Comparison of ENCODE assay signal across 26 mouse cellular contexts in genomic region chr2:61405261-61405660, GRCm38 (mm10).
DNase-seq lines count a peak whose midpoint lies in the region; ATAC-seq lines count a peak whose summit lies in the region.
"Had no signal": no experiment of that assay in that cellular context is flagged by ENCODE, and none has a peak within 500 bp of the region (broad histone marks: within the 10 kb centered on the region; RNA-seq: fewer than 3 reads in every experiment).

No protein-coding gene starts in this region.

- H3K4me3 ChIP-seq in kidney, embryonic 15.5 days (replicated peaks) = no peak overlapping the region
- no peak overlapping the region for H3K4me3 ChIP-seq in forebrain, embryonic 12.5 days (replicated peaks)
- H3K4me3 ChIP-seq: forebrain, embryonic 10.5 days; gastrocnemius, adult 2 months; heart, embryonic 12.5 days; heart, embryonic 15.5 days; hindbrain, embryonic 10.5 days; hindbrain, embryonic 13.5 days had no signal

- 0 out of 2 replicates have a peak, but pooled peaks have one; percentile 27 for ATAC-seq in kidney, embryonic 15.5 days (replicated peaks; ENCODE audit: low FRiP score)
- no peak for ATAC-seq in forebrain, embryonic 12.5 days (ENCODE audit: low FRiP score)
- ATAC-seq: forebrain, embryonic 14.5 days; forebrain, postnatal 0 days; hindbrain, embryonic 16.5 days; Patski had no signal

- no peak overlapping the region for H3K27ac ChIP-seq in kidney, embryonic 15.5 days
- no peak overlapping the region for H3K27ac ChIP-seq in forebrain, embryonic 12.5 days
- H3K27ac ChIP-seq: forebrain, embryonic 10.5 days; gastrocnemius, adult 2 months; heart, embryonic 15.5 days; hindbrain, embryonic 10.5 days; hindbrain, embryonic 13.5 days had no signal

- WGBS in kidney, embryonic 15.5 days = 32% methylated on average over 4 of the region's 4 CpGs
- 70% methylated on average over 4 of the region's 4 CpGs for WGBS in forebrain, embryonic 12.5 days

- H3K4me2 ChIP-seq in kidney, embryonic 15.5 days = no peak overlapping the region
- H3K4me2 ChIP-seq in forebrain, embryonic 12.5 days = no peak overlapping the region
- H3K4me2 ChIP-seq: heart, embryonic 12.5 days; heart, embryonic 15.5 days; hindbrain, embryonic 13.5 days had no signal

- H3K9me3 ChIP-seq in kidney, embryonic 15.5 days (replicated peaks) = no peaks in the 10 kb centered on the region
- H3K9me3 ChIP-seq in forebrain, embryonic 12.5 days = no peaks in the 10 kb centered on the region
- H3K9me3 ChIP-seq: forebrain, embryonic 10.5 days; heart, embryonic 12.5 days; heart, embryonic 15.5 days; hindbrain, embryonic 13.5 days had no signal

- no peak overlapping the region for H3K9ac ChIP-seq in kidney, embryonic 15.5 days
- H3K9ac ChIP-seq in forebrain, embryonic 12.5 days = no peak overlapping the region
- H3K9ac ChIP-seq: forebrain, postnatal 0 days; heart, embryonic 12.5 days; heart, embryonic 15.5 days; hindbrain, embryonic 13.5 days had no signal

- peaks cover 20% of the 10 kb centered on the region for H3K4me1 ChIP-seq in kidney, embryonic 15.5 days
- H3K4me1 ChIP-seq in forebrain, embryonic 12.5 days = peaks cover 5% of the 10 kb centered on the region

- H3K27me3 ChIP-seq in kidney, embryonic 15.5 days = no peaks in the 10 kb centered on the region
- peaks cover 9% of the 10 kb centered on the region for H3K27me3 ChIP-seq in forebrain, embryonic 12.5 days
- H3K27me3 ChIP-seq: heart, embryonic 12.5 days; heart, embryonic 15.5 days; hindbrain, embryonic 13.5 days; Patski had no signal

- no peaks in the 10 kb centered on the region for H3K36me3 ChIP-seq in kidney, embryonic 15.5 days
- H3K36me3 ChIP-seq in forebrain, embryonic 12.5 days (replicated peaks) = no peaks in the 10 kb centered on the region
- H3K36me3 ChIP-seq: forebrain, embryonic 10.5 days; heart, embryonic 12.5 days; heart, embryonic 15.5 days; hindbrain, embryonic 10.5 days; hindbrain, embryonic 13.5 days had no signal

- DNase-seq in embryo, embryonic 10 days (ENCODE audit: low spot score) = peak; percentile 11
- DNase-seq in embryo, embryonic 9.5 days (ENCODE audit: extremely low spot score) = no peak
- DNase-seq in kidney, adult 11 months = no peak
- peak; percentile 18 for DNase-seq in Muller cell, postnatal 12 days (ENCODE audit: inconsistent ontology term)
- peak; percentile 55 for DNase-seq in mesoderm, embryonic 11.5 days (ENCODE audit: low read depth, low spot score)
- DNase-seq: adrenal gland, postnatal 10 days; adrenal gland, postnatal 36 days; cerebellum, adult 18-20 months; cerebellum, adult 9-10 months; cerebellum, postnatal 14 days; forebrain, postnatal 0 days; gastrocnemius, adult 2 months; gastrocnemius, postnatal 25 days; heart, adult 18-20 months; heart, postnatal 10 days; heart, postnatal 36 days had no signal

Comparison
In these comparisons a context has a peak if more than half of its experiments do, and no peak if none do; other contexts are left out.
1. DNase-seq: peak in embryo, embryonic 10 days (single experiment), Muller cell, postnatal 12 days (single experiment) and mesoderm, embryonic 11.5 days (single experiment); none in embryo, embryonic 9.5 days (single experiment) and kidney, adult 11 months (single experiment).